Mouse (Mus musculus) thymus, postnatal 4 days (tissue): ENCODE results near the gene Edem2.
A peak's percentile ranks its signal among the peaks of the same experiment; 100 is the strongest.
"Not testable (repeated sequence)": the region's sequence is repeated elsewhere in the genome, so short reads cannot be mapped to it uniquely, and the experiment has no call there.

Experiments used
- DNase-seq: peaks from one replicate; pipeline ENCODE4 v3.0.0; 2021

Gene Edem2

GRCm38 (mm10) chr2:155735080-155735479 is 5.8 kb upstream of the Edem2 start:
- DNase-seq: no peak

GRCm38 (mm10) chr2:155728742-155729141 is 533 bp downstream of the Edem2 start:
- DNase-seq: peak; percentile 20

GRCm38 (mm10) chr2:155727764-155728395 is 1.4 kb downstream of the Edem2 start:
- DNase-seq: no peak

GRCm38 (mm10) chr2:155726302-155726701 is 3.0 kb downstream of the Edem2 start:
- no peak for DNase-seq

- no peak for DNase-seq
Observed at GRCm38 (mm10) chr2:155724526-155724925, 4.7 kb downstream of the Edem2 start.

GRCm38 (mm10) chr2:155724036-155724435 is 5.2 kb downstream of the Edem2 start:
- DNase-seq: no peak

GRCm38 (mm10) chr2:155720585-155720984 is 8.7 kb downstream of the Edem2 start:
- no peak for DNase-seq

GRCm38 (mm10) chr2:155717082-155717990 is 11.9 kb downstream of the Edem2 start:
- DNase-seq: no peak

GRCm38 (mm10) chr2:155710557-155710956 is 18.7 kb downstream of the Edem2 start:
- DNase-seq: no peak

GRCm38 (mm10) chr2:155707251-155707650 is 22.0 kb downstream of the Edem2 start:
- no peak for DNase-seq

- DNase-seq: no peak
Observed at GRCm38 (mm10) chr2:155703630-155704029, 25.6 kb downstream of the Edem2 start.

- no peak for DNase-seq
Observed at GRCm38 (mm10) chr2:155701399-155701919, 27.8 kb downstream of the Edem2 start.

- not testable (repeated sequence) for DNase-seq
Observed at GRCm38 (mm10) chr2:155698443-155698842, 30.8 kb downstream of the Edem2 start.

GRCm38 (mm10) chr2:155696851-155697250 is 32.4 kb downstream of the Edem2 start:
- no peak for DNase-seq

GRCm38 (mm10) chr2:155696091-155696558 is 33.1 kb downstream of the Edem2 start:
- DNase-seq: peak; percentile 97

GRCm38 (mm10) chr2:155695316-155695715 is 34.0 kb downstream of the Edem2 start:
- no peak for DNase-seq

- no peak for DNase-seq
Observed at GRCm38 (mm10) chr2:155694564-155694963, 34.7 kb downstream of the Edem2 start.

- DNase-seq: no peak
Observed at GRCm38 (mm10) chr2:155693136-155693535, 36.1 kb downstream of the Edem2 start.

GRCm38 (mm10) chr2:155691723-155692493 is 37.4 kb downstream of the Edem2 start, which contains the start of gene Trpc4ap:
TSS of gene Trpc4ap (minus strand) at chr2:155692384.
- DNase-seq: peak; percentile 98

- DNase-seq: no peak
Observed at GRCm38 (mm10) chr2:155691336-155691722, 37.9 kb downstream of the Edem2 start.

- DNase-seq: no peak
Observed at GRCm38 (mm10) chr2:155689211-155689610, 40.1 kb downstream of the Edem2 start.

GRCm38 (mm10) chr2:155687746-155688145 is 41.5 kb downstream of the Edem2 start:
- DNase-seq: peak; percentile 40

- no peak for DNase-seq
Observed at GRCm38 (mm10) chr2:155686572-155686971, 42.7 kb downstream of the Edem2 start.
